Mouse (Mus musculus): ENCODE measurements at regions not wholly inside any gene's neighbourhood (a gene's known extent, or its start where the extent isn't known, plus 50 kb on each side); places are given as distances from the start of the nearest gene placed in this dataset.

- DNase-seq, result no peak
Observed at GRCm38 (mm10) chr5:106318246-106318645, 139.7 kb downstream of the Barhl2 start.

GRCm38 (mm10) chr5:106313874-106314273 is 144.1 kb downstream of the Barhl2 start:
- DNase-seq, result no peak

DNA sequence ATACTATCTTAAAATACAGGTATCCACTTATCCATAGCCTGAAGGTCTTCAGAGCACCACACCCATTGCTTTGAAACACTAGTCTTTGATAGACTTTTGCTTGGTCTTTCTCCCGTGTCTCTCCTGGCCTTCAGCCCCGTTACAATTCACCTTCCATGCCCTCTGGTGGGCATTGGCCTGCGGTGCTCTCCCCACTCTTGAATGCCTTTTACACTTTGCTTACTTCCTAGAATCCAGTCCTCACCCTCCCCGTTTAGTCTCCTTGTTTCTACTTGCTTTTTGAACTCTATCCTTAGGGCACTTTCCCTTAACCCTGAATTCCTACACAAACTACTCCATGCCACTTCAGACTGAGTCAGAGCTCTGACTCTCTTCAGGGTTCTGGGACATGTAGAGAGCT is 156.6 kb downstream of the Barhl2 start:
- no peak for DNase-seq

DNA sequence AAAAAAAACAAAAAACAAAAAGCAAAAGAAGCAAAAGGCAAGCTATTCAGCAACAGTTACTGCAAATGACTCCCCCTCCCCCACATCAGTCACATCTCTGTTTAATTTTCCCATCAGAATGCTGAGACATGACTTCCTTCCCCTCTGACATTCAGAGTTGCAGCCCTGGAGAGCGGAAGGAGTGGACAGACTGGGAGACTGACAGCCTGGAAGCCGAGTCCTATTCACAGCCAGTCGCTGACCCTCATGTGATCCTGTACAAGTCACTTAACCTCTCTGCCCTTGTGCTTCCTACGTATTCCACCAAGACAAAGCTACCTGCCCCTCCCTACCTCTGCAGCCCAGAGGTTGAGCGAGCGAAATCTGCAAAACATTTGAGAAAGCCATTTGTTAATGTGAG is 161.2 kb downstream of the Barhl2 start:
- DNase-seq, result no peak

DNA sequence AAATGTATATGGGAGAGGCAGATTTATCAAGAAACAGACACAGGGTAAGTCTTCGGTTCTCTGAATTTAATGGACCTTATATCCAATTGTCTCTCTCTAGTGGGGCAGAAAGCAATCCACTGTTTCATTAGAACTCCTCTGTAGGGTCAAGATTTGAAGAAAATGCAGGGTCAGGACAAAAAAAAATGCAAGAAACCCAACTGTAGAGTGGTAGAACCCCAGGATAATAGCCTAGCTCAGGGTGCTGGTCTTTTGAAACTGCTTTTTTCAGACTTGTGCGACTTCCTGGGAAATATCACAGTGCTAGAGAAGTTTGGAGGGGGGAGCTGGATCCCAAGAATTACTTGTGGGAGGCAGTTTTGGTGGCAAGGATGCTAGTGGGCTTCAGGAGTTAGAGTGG is 162.0 kb downstream of the Barhl2 start:
- no peak for DNase-seq

DNA sequence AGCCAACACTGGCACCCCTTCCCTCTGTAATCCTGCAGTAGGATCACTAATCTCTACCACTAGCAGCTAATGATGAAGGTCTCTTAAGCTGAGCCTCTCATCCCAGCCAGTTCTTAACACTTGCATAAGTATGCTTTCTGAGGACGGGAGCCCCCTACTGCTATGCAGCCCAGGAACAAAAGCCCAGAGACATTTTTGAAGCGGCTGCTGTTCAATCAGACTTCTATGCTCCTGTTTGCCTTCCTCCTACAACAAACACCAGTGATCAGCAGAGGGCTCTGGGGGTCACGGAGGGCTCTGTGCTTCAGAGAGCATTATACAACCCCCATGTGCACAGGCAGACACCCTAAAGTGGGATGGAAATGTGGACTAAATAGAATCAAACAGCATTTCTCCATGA is 162.4 kb downstream of the Barhl2 start:
- no peak for DNase-seq

DNA sequence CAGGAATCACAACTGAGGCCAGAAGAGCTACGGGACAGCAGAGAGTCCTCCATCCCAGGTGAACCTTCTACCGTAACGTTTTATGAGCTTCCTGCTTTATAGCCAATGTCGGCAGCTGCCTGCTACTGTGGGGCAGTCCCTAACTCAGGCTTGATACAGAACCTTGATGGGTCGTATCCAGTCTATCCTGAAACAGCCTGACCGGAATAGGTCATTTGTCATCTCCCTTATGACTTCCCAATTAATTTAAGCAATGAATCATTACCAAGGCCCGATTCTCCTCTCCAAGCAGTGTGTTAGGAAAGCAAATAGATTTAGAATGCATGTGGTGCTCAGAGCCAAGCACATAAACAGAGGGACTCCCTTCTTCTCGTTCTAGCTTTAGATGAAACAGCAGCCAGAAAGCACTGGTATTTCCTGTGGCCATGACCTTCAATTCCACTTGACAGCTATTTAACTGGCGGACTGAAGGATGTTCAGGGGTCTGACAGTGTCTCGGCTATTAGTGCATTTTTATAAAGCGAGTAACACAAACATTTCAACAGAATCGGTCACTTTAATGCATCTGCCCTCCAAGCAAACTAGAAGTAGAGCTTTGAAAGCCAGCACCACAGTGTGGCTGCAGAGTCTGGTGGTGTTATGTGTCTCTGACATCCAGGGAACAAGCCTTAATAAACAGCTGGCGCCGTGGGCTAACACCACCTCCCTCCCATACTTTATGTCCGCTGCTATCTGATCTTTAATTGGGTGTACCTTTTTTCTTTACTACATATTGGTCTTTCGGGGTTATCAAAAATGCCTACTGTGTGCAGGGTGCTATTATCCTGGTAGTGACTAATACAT is 165.4 kb downstream of the Barhl2 start:
- no peak for DNase-seq

DNA sequence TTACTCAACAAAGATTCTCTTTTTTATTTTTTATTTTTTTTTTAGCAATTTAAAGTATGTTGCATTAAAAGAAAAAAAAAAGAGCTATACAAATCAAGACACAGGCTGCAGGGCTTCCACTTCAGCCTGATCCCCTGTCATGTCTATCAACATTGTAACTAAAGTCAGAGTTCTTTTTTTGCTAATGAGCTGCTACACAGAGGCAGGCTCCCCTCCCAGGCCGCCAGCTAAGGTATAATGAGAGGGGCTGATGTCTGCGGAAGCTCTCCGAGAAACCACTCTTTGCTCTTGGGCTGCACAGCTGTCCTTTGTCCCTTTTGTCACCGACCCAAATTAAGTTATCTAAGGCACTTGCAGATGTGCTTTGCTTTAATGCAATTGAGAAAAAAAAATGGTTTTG is 172.8 kb downstream of the Barhl2 start:
- no peak for DNase-seq

GRCm38 (mm10) chr5:106284731-106285130 is 173.2 kb downstream of the Barhl2 start:
- no peak for DNase-seq

- DNase-seq, result no peak
Observed at GRCm38 (mm10) chr5:106282646-106283045, 175.3 kb downstream of the Barhl2 start.

DNA sequence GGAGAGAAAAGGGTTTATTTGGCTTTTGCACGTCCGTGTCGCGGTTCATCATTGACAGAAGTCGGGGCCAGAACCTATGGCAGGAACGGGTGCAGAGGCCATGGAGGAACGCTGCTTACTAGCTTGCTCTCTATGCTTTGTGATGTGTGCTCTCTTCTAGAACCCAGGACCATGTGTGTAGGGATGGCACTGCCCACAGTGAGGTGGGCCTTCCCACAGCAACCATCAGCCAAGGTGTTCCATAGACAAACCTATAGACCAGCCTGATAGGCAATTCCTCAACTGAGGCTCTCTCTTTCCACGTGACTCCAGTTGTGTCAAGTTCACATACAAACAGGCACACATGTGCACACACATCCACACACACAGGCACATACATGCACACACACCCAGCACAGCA is 180.2 kb downstream of the Barhl2 start:
- peak; percentile 39 for DNase-seq

GRCm38 (mm10) chr5:106277231-106277630 is 180.7 kb downstream of the Barhl2 start:
- DNase-seq, result peak; percentile 94

- DNase-seq, result peak; percentile 94
Observed at GRCm38 (mm10) chr5:106276186-106276585, 181.8 kb downstream of the Barhl2 start.

DNA sequence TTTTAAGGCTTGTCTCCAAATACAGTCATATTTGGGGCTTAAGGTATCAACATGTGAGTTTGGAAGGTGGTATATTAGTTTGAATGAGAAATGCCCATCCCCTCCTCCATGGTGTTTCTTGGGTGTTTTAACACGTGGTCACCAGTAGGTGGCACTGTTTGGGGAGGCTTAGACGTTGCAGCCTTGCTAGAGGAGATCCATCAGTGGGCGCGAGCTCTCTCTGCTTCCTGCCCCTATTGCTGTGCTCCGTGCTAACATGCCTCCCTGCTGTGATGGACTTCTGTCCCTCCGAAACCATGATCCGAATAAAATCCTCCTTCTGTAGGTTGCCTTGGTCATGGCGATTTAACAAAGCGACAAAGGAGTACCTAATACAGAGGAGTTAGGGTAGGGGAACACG is 183.3 kb downstream of the Barhl2 start:
- peak; percentile 42 for DNase-seq

GRCm38 (mm10) chr5:106264536-106264935 is 193.4 kb downstream of the Barhl2 start:
- DNase-seq, result no peak

DNA sequence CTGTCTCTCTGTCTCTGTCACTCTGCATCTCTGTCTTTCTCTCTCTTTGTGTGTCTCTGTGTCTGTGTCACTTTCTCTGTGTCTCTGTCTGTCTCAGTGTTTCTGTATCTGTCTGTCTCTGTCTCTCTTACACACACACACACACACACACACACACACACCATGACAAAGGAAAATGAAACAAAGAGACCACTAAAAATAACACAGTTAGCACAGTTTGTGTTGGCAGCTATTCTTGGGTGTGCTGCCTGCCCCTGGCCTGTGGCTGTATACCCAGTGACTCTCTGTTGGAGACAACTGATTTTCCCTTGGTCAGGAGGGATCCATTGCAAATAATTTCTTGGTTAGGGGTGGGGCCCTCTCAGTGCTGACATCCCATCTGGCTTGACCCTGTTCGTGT is 200.8 kb downstream of the Barhl2 start:
- no peak for DNase-seq

DNA sequence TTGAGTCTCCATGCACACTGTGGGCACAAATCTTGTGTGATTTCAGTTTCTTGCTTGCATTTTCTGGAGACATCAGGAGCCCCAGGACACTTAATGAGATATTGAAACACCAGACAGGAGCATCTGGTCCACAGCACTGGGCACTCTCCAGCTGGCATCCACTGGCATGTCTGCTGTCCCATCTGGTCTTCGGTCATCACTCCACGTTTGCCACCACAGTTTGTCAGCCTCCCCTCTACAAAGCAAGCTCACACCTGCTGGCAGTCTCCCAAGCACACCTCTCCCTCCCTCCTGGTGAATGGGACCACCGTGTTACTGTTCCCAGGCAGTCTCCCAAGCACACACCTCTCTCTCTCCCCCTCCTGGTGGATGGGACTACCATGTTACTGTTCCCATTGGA is 228.8 kb downstream of the Barhl2 start:
- peak; percentile 28 for DNase-seq

DNA sequence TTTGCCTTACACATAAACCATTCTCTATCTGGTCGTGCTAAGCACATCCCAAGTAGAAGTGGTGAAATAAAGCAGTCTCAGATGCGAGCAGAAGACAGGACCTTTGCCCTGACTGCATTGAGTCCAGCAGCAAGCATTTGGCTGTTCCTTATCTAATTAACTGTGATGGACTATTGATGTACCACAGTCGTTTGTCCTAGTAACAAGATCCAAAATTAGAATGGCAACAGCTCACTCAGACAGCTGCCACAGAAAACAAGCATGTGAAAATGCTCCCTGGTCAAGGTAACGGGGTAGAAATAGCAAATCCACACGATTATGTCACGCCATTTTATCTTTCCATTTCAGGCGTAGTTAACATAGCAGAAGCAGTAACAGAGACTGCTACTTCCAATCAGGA is 233.8 kb downstream of the Barhl2 start:
- DNase-seq, result no peak

DNA sequence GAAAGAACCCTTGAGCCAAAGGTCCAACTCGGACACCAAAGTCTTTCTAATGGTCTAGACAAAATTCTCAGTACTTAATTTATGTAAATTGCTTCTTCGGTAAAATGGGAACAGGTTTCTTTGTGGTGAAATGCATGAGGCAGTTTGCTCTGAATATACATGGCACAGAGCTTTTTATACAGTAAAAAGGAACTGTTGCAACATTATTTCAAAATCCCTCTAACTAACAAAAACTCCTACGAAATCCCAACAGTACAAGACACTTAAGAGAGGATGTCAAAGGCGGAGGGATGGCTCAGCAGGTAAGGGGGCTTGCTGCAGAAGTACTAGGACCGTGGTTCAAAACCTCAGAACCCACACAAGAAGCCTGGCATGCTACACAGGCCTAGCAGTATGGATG is 248.4 kb downstream of the Barhl2 start:
- no peak for DNase-seq

- DNase-seq, result no peak
Observed at GRCm38 (mm10) chr5:106207706-106208105, 250.3 kb downstream of the Barhl2 start.

- DNase-seq, result no peak
Observed at GRCm38 (mm10) chr5:106205724-106206123, 252.2 kb downstream of the Barhl2 start.

- DNase-seq, result no peak
Observed at GRCm38 (mm10) chr5:106200631-106201030, 257.3 kb downstream of the Barhl2 start.

GRCm38 (mm10) chr5:106199061-106199460 is 258.9 kb downstream of the Barhl2 start:
- no peak for DNase-seq

GRCm38 (mm10) chr5:106191141-106191540 is 266.8 kb downstream of the Barhl2 start:
- no peak for DNase-seq

DNA sequence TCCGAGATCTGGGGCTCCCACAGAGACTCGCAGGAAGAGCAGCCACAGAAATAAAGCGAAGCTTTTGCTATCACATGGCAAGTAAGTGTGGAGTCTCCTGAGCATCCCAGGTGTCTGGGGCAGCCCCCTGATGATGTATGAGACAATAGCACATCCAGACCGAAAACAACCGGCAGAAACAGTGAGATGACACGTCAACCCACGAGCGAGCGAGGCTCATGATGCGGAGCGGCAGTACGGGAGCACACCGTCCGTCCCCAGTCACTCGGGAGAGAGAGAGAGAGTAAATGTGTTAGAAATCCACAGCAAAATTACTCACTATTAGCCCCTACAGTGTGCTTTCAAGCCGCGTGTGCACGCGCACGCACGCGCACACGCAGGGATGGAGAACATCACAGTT is 276.2 kb downstream of the Barhl2 start:
- no peak for DNase-seq
